Mouse (Mus musculus) liver, postnatal 0 days (tissue): ENCODE results near the gene Gtf2h3. TPM values are rescaled to one million over a fixed set of nuclear protein-coding genes. Genes with fewer than 3 reads are reported as not detected.

Source experiments
- ATAC-seq: fragments of 200-750 bp; cut with Nextera tagmentation; 2 replicates; pipeline ENCODE4 v1.8.0; 2017; ENCODE audit warnings: mild to moderate bottlenecking, moderate library complexity
- DNase-seq: peaks from one replicate; pipeline ENCODE4 v3.0.0-alpha.2; 2016
- H3K27ac ChIP-seq: fragments of 300-500 bp; sonication (generic); 2 replicates; pipeline ENCODE4 v1.5.1; 2014; ENCODE audit warnings: antibody characterized with exemption, moderate library complexity, mild to moderate bottlenecking, low read depth
- H3K27me3 ChIP-seq: fragments of 300-500 bp; sonication (generic); 2 replicates; pipeline ENCODE4 v1.6.1; 2014; ENCODE audit warnings: low read length, control low read depth, mixed read lengths; ENCODE audit not compliant: insufficient read depth
- H3K36me3 ChIP-seq: fragments of 300-500 bp; sonication (generic); replicated peaks from 2 replicates; pipeline ENCODE4 v1.6.1; 2014; ENCODE audit warnings: mild to moderate bottlenecking, control low read depth, low read length, moderate library complexity, mixed read lengths; ENCODE audit not compliant: insufficient read depth
- H3K4me1 ChIP-seq: fragments of 300-500 bp; sonication (generic); 2 replicates; pipeline ENCODE4 v1.6.1; 2014; ENCODE audit warnings: antibody characterized with exemption, mild to moderate bottlenecking, control low read depth; ENCODE audit not compliant: insufficient read depth
- H3K4me2 ChIP-seq: fragments of 300-500 bp; sonication (generic); 2 replicates; pipeline ENCODE4 v1.6.1; 2014; ENCODE audit warnings: low read depth, mild to moderate bottlenecking, low read length, moderate library complexity, mixed read lengths
- H3K4me3 ChIP-seq: fragments of 300-500 bp; sonication (generic); 2 replicates; pipeline ENCODE4 v1.5.1; 2014; ENCODE audit warnings: low read depth, low read length
- H3K9ac ChIP-seq: fragments of 300-500 bp; sonication (generic); replicated peaks from 2 replicates; pipeline ENCODE4 v1.6.1; 2014; ENCODE audit warnings: mild to moderate bottlenecking, moderate library complexity
- H3K9me3 ChIP-seq: fragments of 300-500 bp; sonication (generic); 2 replicates; pipeline ENCODE4 v1.6.1; 2016; ENCODE audit warnings: mild to moderate bottlenecking, control low read depth, low read length, mixed read lengths
- CTCF ChIP-seq: sonication (generic); IDR thresholded peaks from 2 replicates; pipeline ENCODE4 v1.5.1; 2016; ENCODE audit warnings: antibody characterized with exemption, low read depth
- EP300 ChIP-seq: IDR thresholded peaks from 2 replicates; pipeline ENCODE4 v1.6.1; 2016; ENCODE audit warnings: antibody characterized with exemption, low read depth, mild to moderate bottlenecking
- WGBS: fragments of 180-500 bp; shearing (Covaris S2); extraction: QIAGEN DNeasy Blood & Tissue Kit; methylation state at CpG from one replicate; pipeline ENCODE4 v1.1.7; 2014; ENCODE audit not compliant: insufficient replicate concordance; 5-methylcytosine and 5-hydroxymethylcytosine counted together
- polyA plus RNA-seq: library from polyadenylated mRNA; unstranded; fragments of >200 nt; fragmentation: Nextera tagmentation; extraction: Ambion mirVana; gene quantifications from 2 replicates; pipeline ENCODE4 v1.2.1, GENCODE M21; 2015

The Gtf2h3 gene
- polyA plus RNA-seq, 1 experiment from 2014 or later, result 14.7 TPM

- no peak for TF ChIP-seq EP300
- TF ChIP-seq CTCF, result no peak
- Histone ChIP-seq H3K36me3 (peaks cover 65% of the 10 kb centered on the region), H3K4me1 (no peaks in the 10 kb centered on the region), H3K4me3 (no peak overlapping the region), H3K27ac (no peak overlapping the region), H3K9me3 (no peaks in the 10 kb centered on the region), H3K27me3 (no peaks in the 10 kb centered on the region), H3K9ac (no peak overlapping the region), H3K4me2 (no peak overlapping the region)
- 80% methylated on average over 11 of the region's 11 CpGs for WGBS
- ATAC-seq (no peak), DNase-seq (no peak)
Measured at GRCm38 (mm10) chr5:124637300-124637699, 58.4 kb downstream of the Gtf2h3 start.

- TF ChIP-seq CTCF, result no peak
- TF ChIP-seq EP300, result no peak
- Histone ChIP-seq H3K9me3 (no peaks in the 10 kb centered on the region), H3K27me3 (no peaks in the 10 kb centered on the region), H3K36me3 (peaks cover 70% of the 10 kb centered on the region), H3K4me1 (no peaks in the 10 kb centered on the region), H3K27ac (no peak overlapping the region), H3K9ac (no peak overlapping the region), H3K4me3 (no peak overlapping the region), H3K4me2 (no peak overlapping the region)
- WGBS, result 93% methylated on average over 13 of the region's 13 CpGs
- no peak for ATAC-seq
- no peak for DNase-seq
Measured at GRCm38 (mm10) chr5:124637836-124638235, 58.9 kb downstream of the Gtf2h3 start.

Other genes starting within 250 kb of the Gtf2h3 start
- gene Cdk2ap1, start 216.1 kb upstream of the Gtf2h3 start, polyA plus RNA-seq, result 31.7 and 44.7 TPM in 2 replicates
- gene Sbno1, start 153.1 kb upstream of the Gtf2h3 start, polyA plus RNA-seq, result 30.0 and 30.6 TPM in 2 replicates
- 26.7 and 30.6 TPM in 2 replicates for gene Kmt5a, start 139.2 kb upstream of the Gtf2h3 start, polyA plus RNA-seq
- gene Rilpl2, start 100.8 kb upstream of the Gtf2h3 start, polyA plus RNA-seq, result 10.3 and 11.0 TPM in 2 replicates
- gene Snrnp35, start 96.0 kb upstream of the Gtf2h3 start, polyA plus RNA-seq, result 5.9 and 6.5 TPM in 2 replicates
- 2.4 and 3.3 TPM in 2 replicates for gene Rilpl1, start 47.7 kb upstream of the Gtf2h3 start, polyA plus RNA-seq
- 253 and 267 TPM in 2 replicates for gene Tmed2, start 38.4 kb upstream of the Gtf2h3 start, polyA plus RNA-seq
- gene Ddx55, start 26.3 kb upstream of the Gtf2h3 start, polyA plus RNA-seq, result 3.6 and 3.7 TPM in 2 replicates
- gene Eif2b1, start within 50 bp of the Gtf2h3 start, polyA plus RNA-seq, result 26.3 and 30.7 TPM in 2 replicates
- 9.6 and 12.4 TPM in 2 replicates for gene Atp6v0a2, start 49.4 kb downstream of the Gtf2h3 start, polyA plus RNA-seq
- not detected in 2 replicates for gene Dnah10, start 145.9 kb downstream of the Gtf2h3 start, polyA plus RNA-seq